Mouse (Mus musculus): Measurements from ENCODE around the gene Spp1. TPM values are rescaled to one million over a fixed set of nuclear protein-coding genes. Genes with fewer than 3 reads are reported as not detected.
A peak's percentile ranks its signal among the peaks of the same experiment; 100 is the strongest.
"Not testable (repeated sequence)": the region's sequence is repeated elsewhere in the genome, so short reads cannot be mapped to it uniquely, and the experiment has no call there.

Gene Spp1
- polyA plus RNA-seq, 2 experiments = 3.8 to 6.5 TPM

DNA sequence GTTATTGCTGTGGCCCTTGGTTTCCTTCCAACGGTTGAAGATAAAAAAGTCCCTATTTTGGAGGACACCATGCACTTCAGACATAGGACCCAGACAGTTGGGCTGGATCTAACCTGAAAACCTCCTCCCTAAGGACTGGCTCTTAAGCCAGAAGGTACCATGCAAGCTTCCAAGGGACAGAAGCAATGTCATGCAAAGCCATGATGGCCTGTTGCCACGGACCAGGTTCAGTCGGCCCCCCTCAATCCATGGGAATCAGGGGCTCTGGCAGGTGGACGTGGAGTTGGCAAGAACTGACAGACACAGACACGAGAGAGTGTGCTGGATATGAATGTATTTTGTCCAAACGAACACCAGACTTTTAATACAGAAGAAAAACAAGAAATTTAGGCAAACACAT, 7.5 kb downstream of the Spp1 start:
- WGBS (ENCODE audit: insufficient replicate concordance) = 52% methylated on average over 6 of the region's 6 CpGs
- H3K27me3 ChIP-seq (ENCODE audit: control insufficient read depth, insufficient read depth, low read length) = no peaks in the 10 kb centered on the region

DNA sequence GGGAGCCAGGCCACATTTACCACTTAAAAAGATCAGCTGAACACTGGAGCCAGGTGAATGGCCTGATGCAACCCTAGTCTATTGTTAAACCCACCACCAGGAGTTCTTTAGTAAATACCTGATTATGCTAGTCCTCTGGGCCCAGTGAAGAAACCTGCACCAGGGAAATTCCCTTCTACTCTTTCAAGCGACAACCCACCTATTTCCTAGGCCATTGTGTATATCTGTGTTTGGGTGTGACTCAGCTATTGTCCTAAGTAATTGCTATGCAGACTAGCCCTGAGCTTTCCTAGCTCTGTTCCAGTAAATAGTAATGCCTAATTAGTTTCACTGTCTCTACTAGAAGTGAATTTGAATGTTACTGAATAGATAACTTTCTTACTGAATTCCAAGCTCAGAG, 7.9 kb downstream of the Spp1 start:
- WGBS (ENCODE audit: insufficient replicate concordance) = 68% methylated on average over 1 of the region's 1 CpGs
- no peak for TF ChIP-seq EP300 (IDR thresholded peaks at IDR 0.05; ENCODE audit: low read depth)
- no peak for TF ChIP-seq CTCF (IDR thresholded peaks at IDR 0.05; ENCODE audit: low read depth)
- ATAC-seq (ENCODE audit: insufficient read depth) (no peak), DNase-seq (ENCODE audit: low read depth in 3 of 3, low spot score in 3 of 3) (no peak)
- no peak overlapping the region for H3K27ac ChIP-seq
- H3K4me2 ChIP-seq (ENCODE audit: low read depth) = no peak overlapping the region
- no peaks in the 10 kb centered on the region for H3K9me3 ChIP-seq (ENCODE audit: control insufficient read depth, low read length)
- no peaks in the 10 kb centered on the region for H3K27me3 ChIP-seq (ENCODE audit: control insufficient read depth, insufficient read depth, low read length)
- no peak overlapping the region for H3K4me3 ChIP-seq (ENCODE audit: insufficient read depth in 1 of 2, low read depth in 2 of 2, low read length in 2 of 2)
- H3K36me3 ChIP-seq (replicated peaks; ENCODE audit: control insufficient read depth, insufficient read depth, low read depth) = no peaks in the 10 kb centered on the region
- no peak overlapping the region for H3K9ac ChIP-seq (replicated peaks)
- H3K4me1 ChIP-seq (replicated peaks; ENCODE audit: control insufficient read depth in 2 of 2, insufficient read depth in 2 of 2, low read length in 1 of 2) = no peaks in the 10 kb centered on the region

More for the DNA sequence above, 7.5 kb downstream of the Spp1 start:
- Histone ChIP-seq H3K4me1 (replicated peaks; ENCODE audit: control insufficient read depth in 2 of 2, insufficient read depth in 2 of 2, low read length in 1 of 2) (no peaks in the 10 kb centered on the region), H3K4me3 (ENCODE audit: insufficient read depth in 1 of 2, low read depth in 2 of 2, low read length in 2 of 2) (no peak overlapping the region), H3K36me3 (replicated peaks; ENCODE audit: control insufficient read depth, insufficient read depth, low read depth) (no peaks in the 10 kb centered on the region), H3K9ac (replicated peaks) (no peak overlapping the region), H3K27ac (no peak overlapping the region), H3K4me2 (ENCODE audit: low read depth) (no peak overlapping the region), H3K9me3 (ENCODE audit: control insufficient read depth, low read length) (no peaks in the 10 kb centered on the region)
- ATAC-seq (ENCODE audit: insufficient read depth) (no peak), DNase-seq (ENCODE audit: low read depth in 3 of 3, low spot score in 3 of 3) (no peak)
- TF ChIP-seq CTCF (IDR thresholded peaks at IDR 0.05; ENCODE audit: low read depth) = no peak
- no peak for TF ChIP-seq EP300 (IDR thresholded peaks at IDR 0.05; ENCODE audit: low read depth)

DNA sequence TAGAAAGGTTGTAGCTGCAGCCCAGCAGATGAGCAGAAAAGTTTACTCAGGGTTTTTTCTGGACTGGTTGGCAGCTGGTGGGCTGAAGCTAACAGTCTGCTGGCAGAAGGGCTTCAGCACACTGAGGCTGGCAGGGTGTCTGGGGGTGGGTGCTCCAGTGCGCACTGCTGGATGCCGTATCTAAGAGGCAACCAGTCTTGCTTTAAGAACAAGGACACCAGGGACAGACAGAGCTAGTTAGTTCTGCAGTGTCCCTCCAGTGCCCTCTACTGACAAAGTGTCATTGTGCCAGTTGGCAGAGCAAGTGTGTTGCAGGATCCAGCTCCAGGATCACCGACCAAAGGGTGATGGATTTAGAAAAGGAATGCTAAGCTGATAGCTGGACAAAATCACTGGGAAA, 11.2 kb downstream of the Spp1 start:
- ATAC-seq (ENCODE audit: insufficient read depth) = no peak
- H3K4me3 ChIP-seq (ENCODE audit: insufficient read depth in 1 of 2, low read depth in 2 of 2, low read length in 2 of 2) = no peak overlapping the region
- H3K4me1 ChIP-seq (replicated peaks; ENCODE audit: control insufficient read depth in 2 of 2, insufficient read depth in 2 of 2, low read length in 1 of 2) = no peaks in the 10 kb centered on the region
- no peak overlapping the region for H3K9ac ChIP-seq (replicated peaks)
- 9% methylated on average over 3 of the region's 3 CpGs for WGBS (ENCODE audit: insufficient replicate concordance)
- no peak for DNase-seq (ENCODE audit: low read depth in 3 of 3, low spot score in 3 of 3)
- peak; percentile 65 for TF ChIP-seq CTCF (IDR thresholded peaks at IDR 0.05; ENCODE audit: low read depth)
- TF ChIP-seq EP300 (IDR thresholded peaks at IDR 0.05; ENCODE audit: low read depth) = no peak
- H3K36me3 ChIP-seq (replicated peaks; ENCODE audit: control insufficient read depth, insufficient read depth, low read depth) = no peaks in the 10 kb centered on the region
- no peak overlapping the region for H3K27ac ChIP-seq
- H3K9me3 ChIP-seq (ENCODE audit: control insufficient read depth, low read length) = no peaks in the 10 kb centered on the region
- no peak overlapping the region for H3K4me2 ChIP-seq (ENCODE audit: low read depth)
- H3K27me3 ChIP-seq (ENCODE audit: control insufficient read depth, insufficient read depth, low read length) = no peaks in the 10 kb centered on the region

DNA sequence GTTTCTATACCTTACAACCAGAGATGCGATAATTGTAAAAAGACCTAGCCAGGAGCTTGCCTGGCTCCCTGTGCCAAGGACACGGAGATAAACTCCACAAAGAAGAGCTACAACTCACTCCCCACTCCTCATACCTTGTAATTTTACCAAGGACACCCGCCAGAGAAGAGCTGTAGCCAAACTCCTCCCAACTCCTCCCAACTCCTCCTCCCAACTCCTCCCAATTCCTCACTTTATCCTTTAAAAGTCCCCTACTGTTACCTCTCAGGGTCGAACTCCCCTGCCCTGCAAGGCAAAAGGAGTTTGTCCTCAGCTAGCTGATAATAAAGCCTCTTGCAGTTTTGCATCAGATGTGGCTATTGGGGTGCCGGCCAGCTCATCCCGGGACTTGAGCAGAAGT, 13.4 kb downstream of the Spp1 start:
- not testable (repeated sequence) for DNase-seq (ENCODE audit: low read depth in 3 of 3, low spot score in 3 of 3); H3K36me3 ChIP-seq (replicated peaks; ENCODE audit: control insufficient read depth, insufficient read depth, low read depth); H3K4me2 ChIP-seq (ENCODE audit: low read depth); ATAC-seq (ENCODE audit: insufficient read depth); H3K27ac ChIP-seq; H3K9me3 ChIP-seq (ENCODE audit: control insufficient read depth, low read length); H3K9ac ChIP-seq (replicated peaks); H3K4me1 ChIP-seq (replicated peaks; ENCODE audit: control insufficient read depth in 2 of 2, insufficient read depth in 2 of 2, low read length in 1 of 2); H3K4me3 ChIP-seq (ENCODE audit: insufficient read depth in 1 of 2, low read depth in 2 of 2, low read length in 2 of 2); H3K27me3 ChIP-seq (ENCODE audit: control insufficient read depth, insufficient read depth, low read length)
- WGBS (ENCODE audit: insufficient replicate concordance) = 22% methylated on average over 6 of the region's 6 CpGs

DNA sequence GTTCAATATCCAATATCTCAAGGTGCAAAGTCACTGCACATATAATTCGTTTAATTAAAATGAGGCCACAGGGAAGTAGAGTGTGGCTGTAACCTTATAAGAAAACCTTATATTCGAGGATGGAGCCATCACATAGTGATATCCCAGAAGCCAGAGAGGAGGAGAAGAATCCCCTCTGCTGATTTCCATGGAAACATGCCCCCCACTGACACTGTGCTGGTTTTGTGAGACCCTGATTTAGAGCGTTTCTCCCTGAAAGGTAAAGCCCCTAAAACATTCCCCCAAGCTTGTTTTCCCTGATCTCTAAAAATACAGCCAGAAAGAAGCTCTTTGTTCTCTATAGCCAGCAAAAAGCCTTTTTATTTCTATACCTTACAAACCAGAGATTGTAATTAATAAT, 14.6 kb downstream of the Spp1 start:
- no peak overlapping the region for H3K9ac ChIP-seq (replicated peaks)
- no peaks in the 10 kb centered on the region for H3K4me1 ChIP-seq (replicated peaks; ENCODE audit: control insufficient read depth in 2 of 2, insufficient read depth in 2 of 2, low read length in 1 of 2)
- DNase-seq (ENCODE audit: low read depth in 3 of 3, low spot score in 3 of 3) = no peak
- 35% methylated on average over 3 of the region's 3 CpGs for WGBS (ENCODE audit: insufficient replicate concordance)
- TF ChIP-seq EP300 (IDR thresholded peaks at IDR 0.05; ENCODE audit: low read depth) (no peak), CTCF (IDR thresholded peaks at IDR 0.05; ENCODE audit: low read depth) (no peak)
- H3K27me3 ChIP-seq (ENCODE audit: control insufficient read depth, insufficient read depth, low read length) = no peaks in the 10 kb centered on the region
- no peaks in the 10 kb centered on the region for H3K36me3 ChIP-seq (replicated peaks; ENCODE audit: control insufficient read depth, insufficient read depth, low read depth)
- no peak overlapping the region for H3K4me3 ChIP-seq (ENCODE audit: insufficient read depth in 1 of 2, low read depth in 2 of 2, low read length in 2 of 2)
- no peak overlapping the region for H3K4me2 ChIP-seq (ENCODE audit: low read depth)
- ATAC-seq (ENCODE audit: insufficient read depth) = no peak
- no peak overlapping the region for H3K27ac ChIP-seq
- H3K9me3 ChIP-seq (ENCODE audit: control insufficient read depth, low read length) = no peaks in the 10 kb centered on the region

DNA sequence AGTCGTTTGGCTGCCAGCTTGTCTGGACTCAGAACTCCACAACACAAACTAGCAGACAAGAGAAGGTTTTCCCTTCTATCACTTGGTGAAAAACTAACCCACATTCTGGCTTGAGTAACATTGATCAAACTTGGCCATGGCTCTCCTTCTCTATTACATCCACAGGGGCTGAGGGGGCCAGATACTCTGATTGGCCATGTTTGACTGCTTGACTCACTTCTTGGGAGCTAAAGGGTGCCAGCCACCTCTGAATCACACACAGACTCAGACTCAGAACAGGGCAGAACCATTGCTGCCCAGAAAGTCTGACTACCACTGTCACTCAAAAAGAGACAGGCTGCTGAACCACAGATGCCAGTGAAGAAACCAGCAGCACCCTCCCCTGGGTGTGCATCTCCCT, 18.2 kb downstream of the Spp1 start:
- H3K4me3 ChIP-seq (ENCODE audit: insufficient read depth in 1 of 2, low read depth in 2 of 2, low read length in 2 of 2) = no peak overlapping the region
- H3K9ac ChIP-seq (replicated peaks) = no peak overlapping the region
- no peaks in the 10 kb centered on the region for H3K9me3 ChIP-seq (ENCODE audit: control insufficient read depth, low read length)
- TF ChIP-seq EP300 (IDR thresholded peaks at IDR 0.05; ENCODE audit: low read depth) (no peak), CTCF (IDR thresholded peaks at IDR 0.05; ENCODE audit: low read depth) (no peak)
- H3K27ac ChIP-seq = no peak overlapping the region
- H3K4me2 ChIP-seq (ENCODE audit: low read depth) = no peak overlapping the region
- ATAC-seq (ENCODE audit: insufficient read depth) (no peak), DNase-seq (ENCODE audit: low read depth in 3 of 3, low spot score in 3 of 3) (no peak)
- 43% methylated on average over 1 of the region's 1 CpGs for WGBS (ENCODE audit: insufficient replicate concordance)
- no peaks in the 10 kb centered on the region for H3K27me3 ChIP-seq (ENCODE audit: control insufficient read depth, insufficient read depth, low read length)
- H3K36me3 ChIP-seq (replicated peaks; ENCODE audit: control insufficient read depth, insufficient read depth, low read depth) = no peaks in the 10 kb centered on the region
- no peaks in the 10 kb centered on the region for H3K4me1 ChIP-seq (replicated peaks; ENCODE audit: control insufficient read depth in 2 of 2, insufficient read depth in 2 of 2, low read length in 1 of 2)
